Mouse (Mus musculus): ENCODE measurements around the gene Akr1a1. TPM values are rescaled to one million over a fixed set of nuclear protein-coding genes. Genes with fewer than 3 reads are reported as not detected.
A peak's percentile ranks its signal among the peaks of the same experiment; 100 is the strongest.

Gene Akr1a1
- polyA plus RNA-seq, 1 experiment from 2014 or later: 774 TPM

DNA sequence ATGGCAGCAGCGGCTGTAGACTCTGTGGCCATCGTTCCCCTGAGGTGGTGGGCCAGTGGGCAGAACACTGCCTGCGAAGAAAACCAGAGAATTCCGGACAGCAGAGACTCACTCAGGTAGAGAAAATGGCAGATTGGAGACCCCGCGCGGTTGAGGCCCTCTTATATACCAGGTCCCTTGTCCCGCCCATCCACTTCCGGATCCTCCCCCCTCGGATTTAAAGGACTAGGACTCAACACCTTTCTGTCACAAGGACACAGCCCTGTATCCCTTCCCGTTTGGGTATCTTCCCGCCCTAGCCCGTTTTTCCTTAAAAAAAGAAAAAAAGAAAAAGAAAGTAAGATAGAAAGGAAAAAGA lies 24.1 kb downstream of the Akr1a1 start:
- Histone ChIP-seq H3K27ac (peak overlapping the region; percentile 97), H3K4me2 (replicated peaks) (peak overlapping the region; percentile 73), H3K4me3 (peak overlapping the region; percentile 98), H3K9ac (peak overlapping the region; percentile 93), H3K27me3 (no peaks in the 10 kb centered on the region), H3K4me1 (peaks cover 20% of the 10 kb centered on the region), H3K9me3 (no peaks in the 10 kb centered on the region), H3K36me3 (peaks cover 11% of the 10 kb centered on the region)
- under 1% methylated on average over 13 of the region's 13 CpGs for WGBS
- peak; percentile 92 for ATAC-seq (ENCODE audit: low FRiP score, low read depth)

DNA sequence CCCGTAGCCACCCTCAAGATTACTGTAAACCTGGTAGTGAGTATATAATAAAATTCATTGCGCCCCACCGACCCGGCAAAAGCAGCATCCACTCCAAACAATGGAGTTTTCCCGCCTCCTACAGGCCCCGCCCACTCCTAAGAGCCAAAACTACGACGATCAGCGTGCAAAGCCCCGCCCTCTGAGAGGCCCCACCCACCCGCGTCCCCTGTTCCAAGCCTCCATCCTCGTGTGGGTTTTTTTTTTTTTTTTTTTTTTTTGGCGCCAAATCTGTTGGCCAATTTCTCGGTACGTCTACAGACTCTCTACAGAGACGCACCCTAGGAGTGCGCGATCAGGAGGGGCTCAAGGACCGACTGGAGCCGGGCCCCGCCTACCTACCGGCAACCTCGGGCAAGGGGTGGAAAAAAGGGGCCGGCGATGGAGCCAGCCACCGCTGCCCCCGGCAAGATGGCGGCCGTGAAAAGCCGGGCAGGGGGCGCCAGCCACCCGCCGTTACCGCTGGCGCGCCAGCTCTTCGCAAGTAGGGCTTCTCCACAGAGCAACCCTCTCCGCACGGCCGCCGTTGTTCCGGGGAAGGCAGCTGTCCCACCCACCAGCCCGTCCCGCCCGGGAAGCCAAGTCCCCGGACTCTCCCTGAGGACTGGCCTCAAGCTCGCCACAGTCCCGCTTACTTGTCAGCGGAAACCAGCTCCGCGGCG lies 24.7 kb downstream of the Akr1a1 start:
- Histone ChIP-seq H3K9ac (peak overlapping the region; percentile 93), H3K4me2 (replicated peaks) (peak overlapping the region; percentile 73), H3K36me3 (peaks cover 12% of the 10 kb centered on the region), H3K9me3 (no peaks in the 10 kb centered on the region), H3K4me3 (peak overlapping the region; percentile 98), H3K27ac (peak overlapping the region; percentile 97), H3K4me1 (peaks cover 20% of the 10 kb centered on the region), H3K27me3 (no peaks in the 10 kb centered on the region)
- peak; percentile 82 for ATAC-seq (ENCODE audit: low FRiP score, low read depth)
- WGBS: under 1% methylated on average over 53 of the region's 53 CpGs

DNA sequence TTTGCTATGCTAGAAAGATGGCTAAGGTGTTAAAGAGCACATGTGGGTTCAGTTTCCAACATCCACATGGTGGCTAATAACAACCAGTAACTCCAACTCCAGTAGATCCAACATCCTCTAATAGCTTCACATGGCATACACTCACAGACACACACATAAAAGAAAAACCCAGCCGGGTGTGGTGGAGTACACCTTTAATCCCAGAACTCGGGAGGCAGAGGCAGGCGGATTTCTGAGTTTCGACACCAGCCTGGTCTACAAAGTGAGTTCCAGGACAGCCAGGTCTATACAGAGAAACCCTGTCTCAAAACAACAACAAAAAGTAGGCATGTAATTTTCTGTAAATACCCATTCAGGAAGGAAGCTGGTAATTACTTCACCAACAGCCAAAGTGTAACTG lies 26.6 kb downstream of the Akr1a1 start:
- peaks cover 20% of the 10 kb centered on the region for H3K4me1 ChIP-seq
- H3K4me3 ChIP-seq: peak overlapping the region; percentile 98; the same call in 1 of the 2 replicates
- H3K4me2 ChIP-seq (replicated peaks): peak overlapping the region; percentile 73
- H3K36me3 ChIP-seq: peaks cover 30% of the 10 kb centered on the region
- no peaks in the 10 kb centered on the region for H3K9me3 ChIP-seq
- 88% methylated on average over 4 of the region's 4 CpGs for WGBS
- H3K9ac ChIP-seq: no peak overlapping the region
- ATAC-seq (ENCODE audit: low FRiP score, low read depth): no peak
- no peak overlapping the region for H3K27ac ChIP-seq
- H3K27me3 ChIP-seq: no peaks in the 10 kb centered on the region

DNA sequence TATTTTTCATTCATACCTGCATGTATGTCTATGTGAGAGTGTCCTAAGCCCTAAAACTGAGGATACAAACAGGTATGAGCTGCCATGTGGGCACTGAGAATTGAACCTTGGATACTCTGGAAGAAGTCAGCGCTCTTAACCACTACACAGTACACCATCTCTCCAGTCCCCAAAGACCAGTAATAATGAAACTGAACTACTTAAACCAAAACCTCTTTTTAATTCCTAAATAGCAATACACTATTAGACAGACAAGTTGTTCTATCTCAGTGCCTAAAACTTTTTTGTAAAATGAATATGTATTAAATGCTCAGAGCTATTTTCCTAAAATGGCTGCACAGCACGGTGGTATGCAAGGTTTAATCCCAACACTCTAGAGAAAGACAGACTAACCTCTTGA lies 36.2 kb downstream of the Akr1a1 start:
- no peaks in the 10 kb centered on the region for H3K9me3 ChIP-seq
- H3K36me3 ChIP-seq: peaks cover 80% of the 10 kb centered on the region
- no peak overlapping the region for H3K9ac ChIP-seq
- no peak overlapping the region for H3K4me3 ChIP-seq
- H3K27me3 ChIP-seq: no peaks in the 10 kb centered on the region
- ATAC-seq (ENCODE audit: low FRiP score, low read depth): no peak
- no peaks in the 10 kb centered on the region for H3K4me1 ChIP-seq
- H3K27ac ChIP-seq: no peak overlapping the region
- H3K4me2 ChIP-seq (replicated peaks): no peak overlapping the region
- WGBS: 98% methylated on average over 2 of the region's 2 CpGs

DNA sequence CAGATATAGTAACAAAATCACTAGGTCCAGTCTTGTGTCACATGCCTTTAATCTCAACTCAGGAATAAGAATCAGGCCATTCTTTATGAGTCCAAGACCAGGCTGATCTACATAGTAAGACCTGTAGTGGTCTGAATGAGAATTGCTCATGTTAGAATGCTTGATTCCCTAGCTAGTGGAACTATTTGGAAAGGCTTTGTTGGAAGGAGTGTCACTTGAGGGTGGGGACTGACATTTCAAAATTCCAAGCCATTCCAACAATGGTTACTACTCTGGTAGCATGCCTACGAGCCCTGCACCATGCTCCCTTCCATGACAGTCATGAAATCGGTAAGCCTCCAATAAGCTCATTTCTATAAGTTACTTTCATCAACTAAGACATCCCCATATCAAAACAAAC lies 38.9 kb downstream of the Akr1a1 start:
- Histone ChIP-seq H3K4me2 (replicated peaks) (no peak overlapping the region), H3K4me1 (no peaks in the 10 kb centered on the region)
- 95% methylated on average over 2 of the region's 2 CpGs for WGBS

DNA sequence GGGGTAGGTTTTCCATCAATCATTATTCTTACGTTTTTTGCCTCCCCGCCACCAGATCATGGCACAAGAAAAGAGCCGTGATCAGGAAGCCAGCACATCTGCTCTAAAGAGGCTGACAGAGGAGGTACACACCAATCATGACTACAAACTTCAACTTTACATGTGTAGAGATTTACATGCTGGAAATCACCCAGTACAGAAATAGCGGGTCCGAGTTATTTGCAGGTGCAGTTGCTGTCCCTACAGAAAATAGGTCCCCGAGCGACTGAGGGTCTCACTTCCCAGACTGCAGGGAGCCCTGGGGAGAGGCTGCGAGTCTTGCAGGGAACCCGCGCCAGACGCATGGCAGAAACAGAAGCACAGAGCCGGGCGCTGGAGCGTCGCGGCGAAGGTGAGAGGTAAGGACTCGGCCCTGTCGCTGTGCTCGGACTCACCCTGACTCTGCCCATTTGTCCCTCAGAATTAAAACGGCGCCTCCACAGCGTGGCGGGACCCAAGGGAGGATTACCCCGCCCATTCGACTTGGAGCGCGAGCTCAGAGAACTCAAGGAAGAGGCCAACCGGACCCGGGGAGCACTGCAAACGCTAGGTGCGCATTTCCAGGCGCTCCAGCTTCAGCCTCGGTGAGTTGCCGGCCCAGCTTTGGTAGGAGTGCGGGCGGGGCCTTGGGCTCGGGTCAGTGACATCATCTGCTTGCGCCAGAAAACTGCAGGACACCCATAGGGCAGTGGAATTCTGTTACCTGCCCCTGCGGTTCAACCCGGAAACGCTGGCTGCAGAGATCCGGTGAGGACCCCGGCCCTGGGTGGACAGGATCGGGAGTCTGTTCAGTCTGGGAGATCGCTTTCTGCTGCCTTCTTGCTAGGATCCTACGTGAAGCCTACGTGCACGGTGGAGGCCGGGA lies 54.2 kb downstream of the Akr1a1 start:
- Histone ChIP-seq H3K4me2 (replicated peaks) (peak overlapping the region; percentile 85), H3K9ac (peak overlapping the region; percentile 80), H3K27me3 (no peaks in the 10 kb centered on the region), H3K9me3 (no peaks in the 10 kb centered on the region), H3K4me1 (peaks cover 19% of the 10 kb centered on the region), H3K4me3 (peak overlapping the region; percentile 68), H3K36me3 (peaks cover 52% of the 10 kb centered on the region), H3K27ac (peak overlapping the region; percentile 84)
- ATAC-seq (ENCODE audit: low FRiP score, low read depth): peak; percentile 98
- under 1% methylated on average over 50 of the region's 50 CpGs for WGBS

More for the DNA sequence above, 38.9 kb downstream of the Akr1a1 start:
- Histone ChIP-seq H3K27ac (no peak overlapping the region), H3K4me3 (no peak overlapping the region), H3K36me3 (peaks cover 78% of the 10 kb centered on the region), H3K9ac (no peak overlapping the region), H3K27me3 (no peaks in the 10 kb centered on the region), H3K9me3 (no peaks in the 10 kb centered on the region)
- ATAC-seq (ENCODE audit: low FRiP score, low read depth): no peak

DNA sequence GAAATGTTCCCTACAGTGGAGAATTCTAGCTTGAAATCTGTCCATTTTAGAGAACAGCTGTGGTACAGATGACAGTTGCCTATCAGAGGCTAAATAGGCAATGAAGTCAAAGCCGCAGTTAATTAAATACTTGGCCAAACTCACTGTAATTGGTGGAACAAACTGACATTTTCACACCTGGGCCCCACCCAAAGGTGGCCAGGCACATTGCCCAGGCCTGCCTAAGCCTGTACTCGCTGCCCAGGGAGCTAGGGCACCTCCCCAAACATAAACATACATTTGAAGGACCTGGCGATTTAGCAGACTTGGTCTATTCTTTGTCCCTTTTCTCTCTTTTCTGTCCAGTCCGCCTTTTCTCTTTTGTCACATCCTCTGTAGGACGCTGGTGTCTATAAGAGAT lies 55.1 kb downstream of the Akr1a1 start, which contains the start of gene Ccdc17:
Gene Ccdc17 (plus strand): TSS at position 276 of the 400 bp plus-strand sequence.
- H3K4me3 ChIP-seq: peak within 1 kb of the TSS; percentile 68
- peak within 1 kb of the TSS; percentile 80 for H3K9ac ChIP-seq
- peak within 1 kb of the TSS; percentile 84 for H3K27ac ChIP-seq
- H3K4me2 ChIP-seq (replicated peaks): peak within 1 kb of the TSS; percentile 85
- H3K36me3 ChIP-seq: peaks cover 52% of the 10 kb centered on the region
- H3K9me3 ChIP-seq: no peaks in the 10 kb centered on the region
- no peak for ATAC-seq (ENCODE audit: low FRiP score, low read depth)
- H3K4me1 ChIP-seq: peaks cover 19% of the 10 kb centered on the region
- 25% methylated on average over 5 of the region's 5 CpGs for WGBS
- H3K27me3 ChIP-seq: no peaks in the 10 kb centered on the region

DNA sequence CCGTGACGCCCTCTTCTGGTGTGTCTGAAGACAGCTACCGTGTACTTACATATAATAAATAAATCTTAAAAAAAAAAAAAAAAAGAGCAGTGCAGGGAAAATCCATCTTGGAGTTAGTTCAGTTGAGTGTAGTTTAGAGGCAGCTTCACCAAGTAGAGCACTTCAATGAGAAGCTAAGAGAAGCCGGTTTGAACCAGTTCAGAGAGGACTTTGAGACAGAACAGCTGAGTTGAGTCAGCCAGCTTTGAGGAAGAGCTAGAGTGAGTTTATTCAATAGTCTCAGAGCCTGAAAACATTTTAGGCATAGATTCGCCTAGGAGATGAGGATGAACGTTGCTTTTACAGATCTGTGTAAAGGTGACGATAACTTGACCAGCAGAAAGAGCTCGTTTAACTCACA lies 55.7 kb downstream of the Akr1a1 start:
- ATAC-seq (ENCODE audit: low FRiP score, low read depth): no peak
- no peak overlapping the region; the same call in 1 of the 2 replicates for H3K4me2 ChIP-seq (replicated peaks)
- H3K9ac ChIP-seq: no peak overlapping the region
- no peaks in the 10 kb centered on the region for H3K27me3 ChIP-seq
- no peaks in the 10 kb centered on the region for H3K9me3 ChIP-seq
- H3K4me1 ChIP-seq: peaks cover 19% of the 10 kb centered on the region
- H3K27ac ChIP-seq: no peak overlapping the region
- WGBS: 81% methylated on average over 8 of the region's 8 CpGs
- peaks cover 52% of the 10 kb centered on the region for H3K36me3 ChIP-seq
- no peak overlapping the region for H3K4me3 ChIP-seq

Other genes with a start within 250 kb of the Akr1a1 start
- gene Mast2, start 187.5 kb downstream of the Akr1a1 start, polyA plus RNA-seq (2015; fragmentation: Nextera tagmentation; extraction: Ambion mirVana): 14.7 and 15.1 TPM in 2 replicates
- 15.6 and 16.5 TPM in 2 replicates for gene Ipp, start 144.1 kb downstream of the Akr1a1 start, polyA plus RNA-seq (2015; fragmentation: Nextera tagmentation; extraction: Ambion mirVana)
- gene Tmem69, start 95.7 kb downstream of the Akr1a1 start, polyA plus RNA-seq (2015; fragmentation: Nextera tagmentation; extraction: Ambion mirVana): 20.4 and 20.8 TPM in 2 replicates
- gene Gpbp1l1, start 94.0 kb downstream of the Akr1a1 start, polyA plus RNA-seq (2015; fragmentation: Nextera tagmentation; extraction: Ambion mirVana): 32.1 and 34.8 TPM in 2 replicates
- gene Ccdc17, start 55.0 kb downstream of the Akr1a1 start, polyA plus RNA-seq (2015; fragmentation: Nextera tagmentation; extraction: Ambion mirVana): 2.1 and 3.1 TPM in 2 replicates
- 203 and 211 TPM in 2 replicates for gene Nasp, start 23.7 kb downstream of the Akr1a1 start, polyA plus RNA-seq (2015; fragmentation: Nextera tagmentation; extraction: Ambion mirVana)
- gene Prdx1, start 33.9 kb upstream of the Akr1a1 start, polyA plus RNA-seq (2015; fragmentation: Nextera tagmentation; extraction: Ambion mirVana): 1,184 and 1,195 TPM in 2 replicates
- gene Mmachc, start 56.7 kb upstream of the Akr1a1 start, polyA plus RNA-seq (2015; fragmentation: Nextera tagmentation; extraction: Ambion mirVana): 25.0 and 27.1 TPM in 2 replicates
- 23.8 and 27.5 TPM in 2 replicates for gene Ccdc163, start 56.8 kb upstream of the Akr1a1 start, polyA plus RNA-seq (2015; fragmentation: Nextera tagmentation; extraction: Ambion mirVana)
- gene Tesk2, start 69.3 kb upstream of the Akr1a1 start, polyA plus RNA-seq (2015; fragmentation: Nextera tagmentation; extraction: Ambion mirVana): 10.9 and 11.4 TPM in 2 replicates
- gene Toe1, start 156.0 kb upstream of the Akr1a1 start, polyA plus RNA-seq (2015; fragmentation: Nextera tagmentation; extraction: Ambion mirVana): 40.4 and 41.2 TPM in 2 replicates
- gene Mutyh, start 156.0 kb upstream of the Akr1a1 start, polyA plus RNA-seq (2015; fragmentation: Nextera tagmentation; extraction: Ambion mirVana): 18.2 and 19.4 TPM in 2 replicates
- 1.0 TPM in 2 replicates for gene Hpdl, start 170.0 kb upstream of the Akr1a1 start, polyA plus RNA-seq (2015; fragmentation: Nextera tagmentation; extraction: Ambion mirVana)
- 0.57 and 0.62 TPM in 2 replicates for gene Zswim5, start 225.7 kb upstream of the Akr1a1 start, polyA plus RNA-seq (2015; fragmentation: Nextera tagmentation; extraction: Ambion mirVana)

All from limb, embryonic 13.5 days (tissue).